Mouse (Mus musculus): ENCODE results near the gene B3glct. TPM values are rescaled to one million over a fixed set of nuclear protein-coding genes. Genes with fewer than 3 reads are reported as not detected.
A peak's percentile ranks its signal among the peaks of the same experiment; 100 is the strongest.

Gene B3glct
- polyA plus RNA-seq, 1 experiment from 2014 or later: 18.5 TPM

DNA sequence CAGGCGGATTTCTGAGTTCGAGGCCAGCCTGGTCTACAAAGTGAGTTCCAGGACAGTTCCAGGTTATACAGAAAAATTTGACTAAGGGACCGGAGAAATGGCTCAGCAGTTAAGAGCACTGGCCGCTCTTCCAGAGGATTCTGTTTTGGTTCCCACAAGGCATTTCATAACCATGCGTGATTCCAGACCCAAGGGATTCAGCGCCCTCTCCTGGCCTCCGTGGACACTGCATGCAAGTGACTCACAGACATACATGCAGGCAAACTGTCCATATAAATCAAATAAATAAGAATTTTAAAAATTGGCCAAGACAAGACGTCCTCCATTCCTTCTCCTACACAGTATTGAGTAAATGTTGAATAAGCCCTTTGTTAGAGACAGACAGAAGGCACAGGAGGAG lies 53.7 kb downstream of the B3glct start:
- Histone ChIP-seq H3K27me3 (ENCODE audit: control insufficient read depth, insufficient read depth, low read depth, low read length) (no peaks in the 10 kb centered on the region), H3K9ac (ENCODE audit: low read depth, low read length) (no peak overlapping the region), H3K36me3 (ENCODE audit: control insufficient read depth, insufficient read depth, low read length) (0 out of 2 replicates have a peak, but pooled peaks cover 4% of the 10 kb centered on the region), H3K4me1 (ENCODE audit: control insufficient read depth, insufficient read depth, low read length) (no peaks in the 10 kb centered on the region), H3K4me3 (ENCODE audit: low read depth, low read length) (no peak overlapping the region), H3K27ac (ENCODE audit: low read length) (no peak overlapping the region), H3K9me3 (replicated peaks; ENCODE audit: control insufficient read depth, low read length, poor library complexity, severe bottlenecking) (no peaks in the 10 kb centered on the region), H3K4me2 (ENCODE audit: low read length) (no peak overlapping the region)
- no peak for ATAC-seq
- 90% methylated on average over 8 of the region's 8 CpGs for WGBS

- Histone ChIP-seq H3K9ac (ENCODE audit: low read depth, low read length) (no peak overlapping the region), H3K4me1 (ENCODE audit: control insufficient read depth, insufficient read depth, low read length) (no peaks in the 10 kb centered on the region), H3K27me3 (ENCODE audit: control insufficient read depth, insufficient read depth, low read depth, low read length) (no peaks in the 10 kb centered on the region), H3K4me3 (ENCODE audit: low read depth, low read length) (no peak overlapping the region), H3K36me3 (ENCODE audit: control insufficient read depth, insufficient read depth, low read length) (0 out of 2 replicates have a peak, but pooled peaks cover 2% of the 10 kb centered on the region), H3K27ac (ENCODE audit: low read length) (no peak overlapping the region), H3K9me3 (replicated peaks; ENCODE audit: control insufficient read depth, low read length, poor library complexity, severe bottlenecking) (no peaks in the 10 kb centered on the region; the same call in 1 of the 2 replicates), H3K4me2 (ENCODE audit: low read length) (no peak overlapping the region)
- 0 out of 2 replicates have a peak, but pooled peaks have one; percentile 25 for ATAC-seq
- 100% methylated on average over 1 of the region's 1 CpGs for WGBS
These were observed 59.2 kb downstream of the B3glct start for GRCm38 (mm10) chr5:149737210-149737609.

DNA sequence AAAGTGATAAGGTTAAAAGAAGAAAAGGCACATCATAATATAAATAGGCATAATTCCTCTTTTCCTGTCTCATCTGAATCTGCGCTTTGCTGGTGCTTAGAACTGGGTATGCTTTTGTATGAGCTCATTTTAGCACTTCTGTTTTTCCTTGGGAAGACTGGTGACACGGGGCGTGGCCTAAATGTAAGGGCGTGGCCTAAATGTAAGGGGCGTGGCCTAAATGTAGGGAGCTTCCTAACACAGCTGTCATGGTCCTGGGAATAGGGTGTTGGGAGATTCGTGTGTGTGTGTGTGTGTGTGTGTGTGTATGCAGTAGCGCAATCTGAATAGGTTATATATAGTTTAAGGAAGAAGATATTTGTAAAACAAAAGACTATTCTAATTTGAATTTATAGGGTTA lies 62.1 kb downstream of the B3glct start:
- Histone ChIP-seq H3K9ac (ENCODE audit: low read depth, low read length) (no peak overlapping the region), H3K27me3 (ENCODE audit: control insufficient read depth, insufficient read depth, low read depth, low read length) (no peaks in the 10 kb centered on the region), H3K36me3 (ENCODE audit: control insufficient read depth, insufficient read depth, low read length) (no peaks in the 10 kb centered on the region), H3K9me3 (replicated peaks; ENCODE audit: control insufficient read depth, low read length, poor library complexity, severe bottlenecking) (no peaks in the 10 kb centered on the region; the same call in 1 of the 2 replicates), H3K27ac (ENCODE audit: low read length) (no peak overlapping the region), H3K4me2 (ENCODE audit: low read length) (no peak overlapping the region), H3K4me3 (ENCODE audit: low read depth, low read length) (no peak overlapping the region), H3K4me1 (ENCODE audit: control insufficient read depth, insufficient read depth, low read length) (no peaks in the 10 kb centered on the region)
- 94% methylated on average over 7 of the region's 7 CpGs for WGBS
- no peak for ATAC-seq

- Histone ChIP-seq H3K27me3 (ENCODE audit: control insufficient read depth, insufficient read depth, low read depth, low read length) (no peaks in the 10 kb centered on the region), H3K27ac (ENCODE audit: low read length) (no peak overlapping the region), H3K36me3 (ENCODE audit: control insufficient read depth, insufficient read depth, low read length) (no peaks in the 10 kb centered on the region), H3K4me1 (ENCODE audit: control insufficient read depth, insufficient read depth, low read length) (no peaks in the 10 kb centered on the region), H3K4me2 (ENCODE audit: low read length) (no peak overlapping the region), H3K9me3 (replicated peaks; ENCODE audit: control insufficient read depth, low read length, poor library complexity, severe bottlenecking) (no peaks in the 10 kb centered on the region; the same call in 1 of the 2 replicates), H3K4me3 (ENCODE audit: low read depth, low read length) (no peak overlapping the region), H3K9ac (ENCODE audit: low read depth, low read length) (no peak overlapping the region)
- no peak for ATAC-seq
- WGBS: 88% methylated on average over 3 of the region's 3 CpGs
These were observed 62.7 kb downstream of the B3glct start for GRCm38 (mm10) chr5:149740703-149741102.

GRCm38 (mm10) chr5:149742286-149742685 lies 64.3 kb downstream of the B3glct start:
- no peak overlapping the region for H3K9ac ChIP-seq (ENCODE audit: low read depth, low read length)
- no peaks in the 10 kb centered on the region for H3K36me3 ChIP-seq (ENCODE audit: control insufficient read depth, insufficient read depth, low read length)
- H3K4me3 ChIP-seq (ENCODE audit: low read depth, low read length): no peak overlapping the region
- no peak overlapping the region for H3K27ac ChIP-seq (ENCODE audit: low read length)
- ATAC-seq: no peak
- H3K27me3 ChIP-seq (ENCODE audit: control insufficient read depth, insufficient read depth, low read depth, low read length): no peaks in the 10 kb centered on the region
- H3K9me3 ChIP-seq (replicated peaks; ENCODE audit: control insufficient read depth, low read length, poor library complexity, severe bottlenecking): no peaks in the 10 kb centered on the region; the same call in 1 of the 2 replicates
- H3K4me2 ChIP-seq (ENCODE audit: low read length): no peak overlapping the region
- 94% methylated on average over 9 of the region's 9 CpGs for WGBS
- no peaks in the 10 kb centered on the region for H3K4me1 ChIP-seq (ENCODE audit: control insufficient read depth, insufficient read depth, low read length)

DNA sequence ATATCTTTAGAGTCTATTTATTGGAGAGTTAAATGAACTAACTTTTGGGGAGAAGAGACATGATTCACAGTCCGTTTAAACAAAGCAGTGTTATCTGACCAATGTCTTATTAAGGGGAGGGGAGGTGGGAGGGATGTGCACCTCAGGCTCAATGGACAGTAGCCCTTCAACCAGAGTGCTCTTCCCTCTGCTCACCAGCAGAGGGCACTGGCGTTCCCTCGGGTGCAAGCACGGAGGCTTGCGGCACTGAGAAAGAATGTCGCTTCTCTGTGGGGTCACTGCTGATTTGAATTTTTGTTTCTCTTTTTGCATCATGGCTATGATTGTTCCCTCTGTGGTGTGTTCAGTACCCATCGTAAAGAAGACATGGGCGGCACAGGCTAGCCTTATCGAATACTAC lies 67.0 kb downstream of the B3glct start:
- no peaks in the 10 kb centered on the region; the same call in 1 of the 2 replicates for H3K9me3 ChIP-seq (replicated peaks; ENCODE audit: control insufficient read depth, low read length, poor library complexity, severe bottlenecking)
- H3K9ac ChIP-seq (ENCODE audit: low read depth, low read length): no peak overlapping the region
- no peaks in the 10 kb centered on the region for H3K4me1 ChIP-seq (ENCODE audit: control insufficient read depth, insufficient read depth, low read length)
- no peak overlapping the region for H3K27ac ChIP-seq (ENCODE audit: low read length)
- no peak for ATAC-seq
- no peak overlapping the region for H3K4me2 ChIP-seq (ENCODE audit: low read length)
- H3K36me3 ChIP-seq (ENCODE audit: control insufficient read depth, insufficient read depth, low read length): peaks cover 5% of the 10 kb centered on the region; the same call in 1 of the 2 replicates
- H3K4me3 ChIP-seq (ENCODE audit: low read depth, low read length): no peak overlapping the region
- WGBS: 92% methylated on average over 9 of the region's 9 CpGs
- no peaks in the 10 kb centered on the region for H3K27me3 ChIP-seq (ENCODE audit: control insufficient read depth, insufficient read depth, low read depth, low read length)

GRCm38 (mm10) chr5:149748640-149749580 lies 70.9 kb downstream of the B3glct start:
- Histone ChIP-seq H3K36me3 (ENCODE audit: control insufficient read depth, insufficient read depth, low read length) (peaks cover 8% of the 10 kb centered on the region; the same call in 1 of the 2 replicates), H3K9ac (ENCODE audit: low read depth, low read length) (no peak overlapping the region), H3K27me3 (ENCODE audit: control insufficient read depth, insufficient read depth, low read depth, low read length) (no peaks in the 10 kb centered on the region), H3K4me1 (ENCODE audit: control insufficient read depth, insufficient read depth, low read length) (no peaks in the 10 kb centered on the region), H3K4me3 (ENCODE audit: low read depth, low read length) (no peak overlapping the region), H3K9me3 (replicated peaks; ENCODE audit: control insufficient read depth, low read length, poor library complexity, severe bottlenecking) (no peaks in the 10 kb centered on the region), H3K4me2 (ENCODE audit: low read length) (no peak overlapping the region), H3K27ac (ENCODE audit: low read length) (no peak overlapping the region)
- ATAC-seq: no peak
- WGBS: 85% methylated on average over 27 of the region's 27 CpGs

- Histone ChIP-seq H3K36me3 (ENCODE audit: control insufficient read depth, insufficient read depth, low read length) (peaks cover 8% of the 10 kb centered on the region; the same call in 1 of the 2 replicates), H3K9ac (ENCODE audit: low read depth, low read length) (no peak overlapping the region), H3K4me3 (ENCODE audit: low read depth, low read length) (no peak overlapping the region), H3K27me3 (ENCODE audit: control insufficient read depth, insufficient read depth, low read depth, low read length) (no peaks in the 10 kb centered on the region), H3K4me1 (ENCODE audit: control insufficient read depth, insufficient read depth, low read length) (no peaks in the 10 kb centered on the region), H3K4me2 (ENCODE audit: low read length) (no peak overlapping the region), H3K9me3 (replicated peaks; ENCODE audit: control insufficient read depth, low read length, poor library complexity, severe bottlenecking) (no peaks in the 10 kb centered on the region), H3K27ac (ENCODE audit: low read length) (no peak overlapping the region)
- WGBS: 60% methylated on average over 5 of the region's 5 CpGs
- ATAC-seq: no peak
These were observed 73.8 kb downstream of the B3glct start for GRCm38 (mm10) chr5:149751861-149752260.

DNA sequence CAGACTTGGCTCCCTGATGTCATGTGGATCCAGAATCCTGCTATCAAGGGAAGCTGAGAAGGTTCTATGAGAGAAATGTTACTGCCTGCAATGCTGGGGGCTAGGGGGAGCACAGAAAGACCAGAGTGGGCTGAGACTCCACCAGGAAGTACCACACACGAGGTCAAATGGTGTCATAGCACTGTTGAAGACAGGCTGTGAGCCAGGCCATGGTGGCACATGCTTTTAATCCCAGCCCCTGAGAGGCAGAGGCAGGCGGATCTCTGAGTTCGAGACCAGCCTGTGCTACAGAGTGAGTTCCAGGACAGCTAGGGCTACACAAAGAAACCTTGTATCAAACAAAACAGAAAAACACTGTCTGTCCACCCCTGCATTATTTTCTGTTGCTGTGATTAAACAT lies 75.0 kb downstream of the B3glct start:
- peaks cover 5% of the 10 kb centered on the region; the same call in 1 of the 2 replicates for H3K36me3 ChIP-seq (ENCODE audit: control insufficient read depth, insufficient read depth, low read length)
- H3K27ac ChIP-seq (ENCODE audit: low read length): no peak overlapping the region
- H3K9ac ChIP-seq (ENCODE audit: low read depth, low read length): no peak overlapping the region
- WGBS: 80% methylated on average over 3 of the region's 3 CpGs
- no peak overlapping the region for H3K4me3 ChIP-seq (ENCODE audit: low read depth, low read length)
- no peak overlapping the region for H3K4me2 ChIP-seq (ENCODE audit: low read length)
- no peaks in the 10 kb centered on the region for H3K27me3 ChIP-seq (ENCODE audit: control insufficient read depth, insufficient read depth, low read depth, low read length)
- ATAC-seq: no peak
- H3K9me3 ChIP-seq (replicated peaks; ENCODE audit: control insufficient read depth, low read length, poor library complexity, severe bottlenecking): no peaks in the 10 kb centered on the region
- no peaks in the 10 kb centered on the region for H3K4me1 ChIP-seq (ENCODE audit: control insufficient read depth, insufficient read depth, low read length)
